In genomic region chr19:5122492-5122891, GRCm38 (mm10) we compare ENCODE assay signal across 22 mouse cellular contexts. TPM values are rescaled to one million over a fixed set of nuclear protein-coding genes. Genes with fewer than 3 reads are reported as not detected.
DNase-seq lines count a peak whose midpoint lies in the region; ATAC-seq and TF ChIP-seq lines count a peak whose summit lies in the region.
"Had no signal": no experiment of that assay in that cellular context is flagged by ENCODE, and none has a peak within 500 bp of the region (broad histone marks: within the 10 kb centered on the region; RNA-seq: fewer than 3 reads in every experiment).

No protein-coding gene starts in this region.

- no peaks in the 10 kb centered on the region for H3K9me3 ChIP-seq in heart, embryonic 13.5 days
- H3K9me3 ChIP-seq in heart, embryonic 11.5 days (replicated peaks; ENCODE audit: control insufficient read depth, low read length): no peaks in the 10 kb centered on the region
- H3K9me3 ChIP-seq: embryonic facial prominence, embryonic 10.5 days; embryonic facial prominence, embryonic 12.5 days; forebrain, embryonic 13.5 days; forebrain, embryonic 15.5 days; G1E had no signal

- H3K4me3 ChIP-seq in heart, embryonic 13.5 days: no peak overlapping the region
- H3K4me3 ChIP-seq in heart, embryonic 11.5 days (ENCODE audit: low read depth, low read length): no peak overlapping the region
- H3K4me3 ChIP-seq in testis, adult 2 months (ENCODE audit: control insufficient read depth, low read depth, low read length): no peak overlapping the region
- H3K4me3 ChIP-seq: embryonic facial prominence, embryonic 10.5 days; embryonic facial prominence, embryonic 12.5 days; forebrain, embryonic 13.5 days; forebrain, embryonic 15.5 days had no signal

- H3K4me2 ChIP-seq in heart, embryonic 13.5 days: no peak overlapping the region
- H3K4me2 ChIP-seq in heart, embryonic 11.5 days: no peak overlapping the region
- H3K4me2 ChIP-seq: embryonic facial prominence, embryonic 12.5 days; forebrain, embryonic 13.5 days; forebrain, embryonic 15.5 days had no signal

- 0 out of 2 replicates have a peak, but pooled peaks have one; percentile 36 for TF ChIP-seq POLR2A in testis, adult 2 months (IDR thresholded peaks at IDR 0.05; ENCODE audit: control insufficient read depth, low read depth, low read length)

- no peak overlapping the region for H3K27ac ChIP-seq in heart, embryonic 13.5 days (replicated peaks)
- H3K27ac ChIP-seq in heart, embryonic 11.5 days (ENCODE audit: low read depth, low read length): no peak overlapping the region
- H3K27ac ChIP-seq in testis, adult 2 months (ENCODE audit: control insufficient read depth, insufficient read depth, low read depth, low read length): peak overlapping the region; percentile 86
- H3K27ac ChIP-seq: embryonic facial prominence, embryonic 10.5 days; embryonic facial prominence, embryonic 12.5 days; forebrain, embryonic 13.5 days; forebrain, embryonic 15.5 days had no signal

- H3K27me3 ChIP-seq in heart, embryonic 13.5 days (replicated peaks): peaks cover 13% of the 10 kb centered on the region; the same call in 1 of the 2 replicates
- H3K27me3 ChIP-seq in heart, embryonic 11.5 days (ENCODE audit: control insufficient read depth, insufficient read depth, low read length): no peaks in the 10 kb centered on the region
- H3K27me3 ChIP-seq in testis, adult 2 months (ENCODE audit: control insufficient read depth, insufficient read depth, low read length): no peaks in the 10 kb centered on the region
- H3K27me3 ChIP-seq: embryonic facial prominence, embryonic 12.5 days; forebrain, embryonic 13.5 days; forebrain, embryonic 15.5 days; Patski had no signal

- H3K4me1 ChIP-seq in heart, embryonic 13.5 days: peaks cover 18% of the 10 kb centered on the region
- peaks cover 9% of the 10 kb centered on the region; the same call in 1 of the 2 replicates for H3K4me1 ChIP-seq in heart, embryonic 11.5 days (ENCODE audit: control insufficient read depth, insufficient read depth, low read length)
- peaks cover 10% of the 10 kb centered on the region for H3K4me1 ChIP-seq in testis, adult 2 months (ENCODE audit: control insufficient read depth, insufficient read depth, low read length)

- 0 out of 2 replicates have a peak overlapping the region, but pooled peaks have one; percentile 3 for H3K9ac ChIP-seq in heart, embryonic 13.5 days
- H3K9ac ChIP-seq in heart, embryonic 11.5 days (ENCODE audit: low read depth, low read length): no peak overlapping the region
- H3K9ac ChIP-seq: embryonic facial prominence, embryonic 12.5 days; forebrain, embryonic 13.5 days; forebrain, embryonic 15.5 days had no signal

- WGBS in heart, embryonic 13.5 days: 33% methylated on average over 10 of the region's 10 CpGs
- WGBS in heart, embryonic 11.5 days (ENCODE audit: insufficient replicate concordance): 33% methylated on average over 10 of the region's 10 CpGs

- peak; percentile 77 for DNase-seq in ovary, adult 18-20 months (ENCODE audit: low spot score)
- no peak for DNase-seq in ovary, postnatal 14 days (ENCODE audit: low spot score)
- DNase-seq in testis, postnatal 10 days (ENCODE audit: low spot score): no peak
- DNase-seq: adrenal gland, adult 8-10 months; adrenal gland, postnatal 14 days; adrenal gland, postnatal 36 days; B cell, adult 2 months; cerebellum, adult 11-12 months; cerebellum, adult 2 months; cerebellum, adult 9-10 months; cerebellum, postnatal 25 days had no signal

- no peak for ATAC-seq in heart, embryonic 13.5 days (ENCODE audit: extremely low read depth, insufficient number of reproducible peaks, low FRiP score, low TSS enrichment)
- ATAC-seq in heart, embryonic 11.5 days (replicated peaks; ENCODE audit: insufficient number of reproducible peaks, low FRiP score, low TSS enrichment): no peak
- ATAC-seq: activated CD4-positive, CD25-positive, alpha-beta regulatory T cell, adult 4 months; CD4-positive, CD25-positive, alpha-beta regulatory T cell, adult 4 months; forebrain, embryonic 13.5 days; forebrain, embryonic 15.5 days; Patski had no signal

- H3K36me3 ChIP-seq in heart, embryonic 13.5 days: no peaks in the 10 kb centered on the region
- no peaks in the 10 kb centered on the region for H3K36me3 ChIP-seq in heart, embryonic 11.5 days (ENCODE audit: control insufficient read depth, insufficient read depth, low read length)
- no peaks in the 10 kb centered on the region for H3K36me3 ChIP-seq in testis, adult 2 months (ENCODE audit: control insufficient read depth, insufficient read depth, low read length)
- H3K36me3 ChIP-seq: embryonic facial prominence, embryonic 10.5 days; embryonic facial prominence, embryonic 12.5 days; forebrain, embryonic 15.5 days; G1E had no signal

- TF ChIP-seq CTCF in testis, adult 2 months (IDR thresholded peaks at IDR 0.05; ENCODE audit: control insufficient read depth, insufficient read depth, insufficient replicate concordance, low read depth, low read length): no peak

RNA-seq across cellular contexts. Expression of gene Klc2, which starts 4.1 kb away (rescaled TPM):
- 18.4 and 22.3 TPM in 2 replicates for polyA plus RNA-seq in heart, embryonic 13.5 days (2015; fragmentation: Nextera tagmentation; extraction: Ambion mirVana)
- polyA plus RNA-seq in heart, embryonic 11.5 days (2014; fragmentation: Nextera tagmentation; extraction: Ambion mirVana): 19.8 and 24.3 TPM in 2 replicates
- 92.7 and 92.9 TPM in 2 replicates for polyA plus RNA-seq in testis, adult 2 months (2012; rRNA removed)

RNA-seq across cellular contexts. Expression of gene Rab1b, which starts 15.6 kb away (rescaled TPM):
- 220 TPM in 2 replicates for polyA plus RNA-seq in heart, embryonic 13.5 days (2015; fragmentation: Nextera tagmentation; extraction: Ambion mirVana)
- 211 and 225 TPM in 2 replicates for polyA plus RNA-seq in heart, embryonic 11.5 days (2014; fragmentation: Nextera tagmentation; extraction: Ambion mirVana)
- polyA plus RNA-seq in testis, adult 2 months (2012; rRNA removed): 113 and 124 TPM in 2 replicates

RNA-seq across cellular contexts. Expression of gene Cnih2, which starts 24.2 kb away (rescaled TPM):
- 4.6 and 5.8 TPM in 2 replicates for polyA plus RNA-seq in heart, embryonic 13.5 days (2015; fragmentation: Nextera tagmentation; extraction: Ambion mirVana)
- 8.4 TPM in 2 replicates for polyA plus RNA-seq in heart, embryonic 11.5 days (2014; fragmentation: Nextera tagmentation; extraction: Ambion mirVana)
- polyA plus RNA-seq in testis, adult 2 months (2012; rRNA removed): 42.8 and 43.5 TPM in 2 replicates
- polyA plus RNA-seq: activated CD4-positive, CD25-positive, alpha-beta regulatory T cell, adult 4 months had no signal

RNA-seq across cellular contexts. Expression of gene Yif1a, which starts 34.2 kb away (rescaled TPM):
- polyA plus RNA-seq in heart, embryonic 13.5 days (2015; fragmentation: Nextera tagmentation; extraction: Ambion mirVana): 84.3 and 94.6 TPM in 2 replicates
- polyA plus RNA-seq in heart, embryonic 11.5 days (2014; fragmentation: Nextera tagmentation; extraction: Ambion mirVana): 102 and 103 TPM in 2 replicates
- polyA plus RNA-seq in testis, adult 2 months (2012; rRNA removed): 134 and 144 TPM in 2 replicates

RNA-seq across cellular contexts. Expression of gene Tmem151a, which starts 37.2 kb away (rescaled TPM):
- 3.5 and 4.8 TPM in 2 replicates for polyA plus RNA-seq in heart, embryonic 13.5 days (2015; fragmentation: Nextera tagmentation; extraction: Ambion mirVana)
- 4.6 and 4.7 TPM in 2 replicates for polyA plus RNA-seq in heart, embryonic 11.5 days (2014; fragmentation: Nextera tagmentation; extraction: Ambion mirVana)
- polyA plus RNA-seq in testis, adult 2 months (2012; rRNA removed): 22.5 and 22.6 TPM in 2 replicates
- polyA plus RNA-seq: activated CD4-positive, CD25-positive, alpha-beta regulatory T cell, adult 4 months; CD4-positive, CD25-positive, alpha-beta regulatory T cell, adult 4 months; G1E had no signal
